Mouse (Mus musculus) heart, adult 18-20 months (tissue): Measurements from ENCODE around the gene Prr15l. TPM values are rescaled to one million over a fixed set of nuclear protein-coding genes. Genes with fewer than 3 reads are reported as not detected.
A peak's percentile ranks its signal among the peaks of the same experiment; 100 is the strongest.

Source experiments
- DNase-seq, 2 experiments: peaks; one replicate each; pipeline ENCODE4 v3.0.0; 2021 to 2022; ENCODE audit warnings: mixed read lengths in 1 of 2
- total RNA-seq, 2 experiments: library from RNA; stranded (reverse); gene quantifications; 2 replicates each; pipeline ENCODE4 v1.2.3; 2021

Gene Prr15l
- total RNA-seq, 2 experiments from 2014 or later: 0.79 to 2.2 TPM

DNA sequence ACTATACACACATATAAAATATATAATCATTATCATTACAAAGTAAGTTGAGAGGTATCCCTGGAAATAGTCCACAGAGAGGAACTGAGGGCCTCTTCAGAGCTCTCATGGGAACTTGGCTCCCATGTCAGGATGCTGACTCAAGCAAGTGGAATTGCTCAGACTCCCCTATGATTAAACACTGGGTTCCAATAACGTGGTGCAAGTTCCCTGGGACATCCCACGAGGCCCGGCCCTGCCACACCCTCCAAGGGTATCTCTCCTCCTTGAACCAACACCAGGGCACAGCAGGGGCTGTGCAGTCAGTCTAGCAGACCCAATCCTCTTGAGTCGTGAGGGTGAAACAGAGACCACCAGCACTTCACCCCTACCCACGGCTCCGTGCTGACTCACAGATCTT is 8.9 kb upstream of the Prr15l start:
- DNase-seq: no peak

DNA sequence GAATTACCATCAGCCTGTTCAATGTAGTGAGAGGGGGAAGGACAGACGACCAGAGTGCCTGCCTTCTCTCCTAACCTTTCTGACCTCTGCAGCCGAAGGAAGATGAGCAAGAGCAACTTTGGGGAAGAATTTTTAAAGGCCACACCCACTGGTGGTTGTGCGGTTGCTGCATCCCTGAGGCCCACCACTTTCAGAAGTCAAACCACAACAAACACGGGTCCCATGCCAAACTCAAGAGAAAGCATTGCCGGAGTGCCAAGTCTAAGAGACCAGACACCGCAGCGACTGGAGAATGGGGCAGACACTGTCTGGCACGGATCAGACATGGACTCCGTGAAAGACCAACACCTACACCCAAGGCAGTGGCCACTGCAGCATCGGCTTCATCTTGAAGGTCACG is 3.0 kb upstream of the Prr15l start:
- no peak for DNase-seq

DNA sequence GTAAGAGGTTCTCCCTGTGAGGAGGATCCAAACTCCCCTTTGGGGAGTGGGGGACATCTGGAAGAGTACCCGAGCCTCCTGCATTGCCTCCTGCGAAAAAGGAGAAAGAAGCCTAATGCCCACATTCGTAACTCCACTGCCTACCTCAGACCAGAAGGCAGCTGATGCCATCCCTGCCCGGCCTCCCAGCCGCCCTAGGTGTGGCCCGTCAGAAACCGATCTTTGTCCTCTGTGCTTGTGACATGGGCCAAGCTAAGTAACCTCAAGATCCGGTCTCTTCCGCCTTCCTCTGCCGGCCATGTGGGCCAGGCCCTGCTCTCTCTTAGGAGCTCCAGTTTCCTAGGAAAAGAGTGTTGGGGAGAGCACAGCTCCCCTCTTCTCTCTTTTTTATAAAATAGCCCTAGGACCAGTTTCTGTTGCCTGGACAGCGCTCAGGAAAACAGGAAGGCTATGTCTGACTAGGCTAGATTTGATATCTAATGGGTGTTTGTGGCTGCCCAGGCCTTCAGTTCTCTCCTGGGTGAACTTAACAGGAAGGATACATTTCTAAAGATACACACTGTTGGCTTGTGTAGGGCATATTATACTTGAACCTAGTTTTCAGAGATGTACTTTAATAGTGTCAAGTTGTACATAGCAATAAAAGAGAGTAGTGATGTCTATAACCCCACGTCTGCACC is 2.3 kb upstream of the Prr15l start:
- DNase-seq: no peak

DNA sequence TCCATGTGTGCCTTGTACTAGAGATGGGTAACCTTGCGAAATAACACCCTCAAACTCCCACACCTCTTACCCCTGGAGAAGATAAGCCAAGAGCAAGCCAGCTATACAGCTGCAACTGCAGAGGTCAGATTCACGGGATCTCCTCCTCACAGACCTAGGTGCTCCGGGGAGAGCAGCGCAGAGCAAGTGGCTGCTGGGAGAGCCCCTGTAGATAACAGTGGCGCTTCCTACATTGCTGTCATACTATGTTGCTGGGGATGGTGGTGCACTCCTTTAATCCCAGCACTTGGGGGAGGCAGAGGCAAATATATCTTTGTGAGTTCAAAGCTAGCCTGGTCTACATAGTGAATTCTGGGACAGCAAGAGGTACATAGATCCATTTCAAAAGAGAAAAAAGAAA is 1.3 kb upstream of the Prr15l start:
- DNase-seq: no peak

DNA sequence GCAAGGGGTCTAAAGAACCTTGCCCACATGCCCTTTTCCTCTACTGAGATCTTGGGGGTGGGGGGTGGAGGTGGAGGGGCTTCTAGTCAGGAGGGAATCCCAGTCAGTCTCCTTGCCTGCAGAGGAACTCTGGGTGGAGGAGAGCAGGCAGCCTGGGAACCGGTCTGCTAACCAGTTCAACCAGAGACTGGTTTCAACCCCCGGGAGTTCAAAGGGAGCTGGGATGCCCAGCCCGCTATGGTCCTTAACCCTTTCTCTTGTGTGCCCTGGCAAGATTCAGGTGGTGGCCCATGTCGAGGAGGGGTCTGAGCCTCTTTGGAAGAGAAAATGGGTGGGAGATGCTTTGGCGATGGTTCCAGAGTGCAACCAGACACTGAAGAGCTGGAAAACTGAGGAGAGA is 787 bp downstream of the Prr15l start:
- no peak for DNase-seq

DNA sequence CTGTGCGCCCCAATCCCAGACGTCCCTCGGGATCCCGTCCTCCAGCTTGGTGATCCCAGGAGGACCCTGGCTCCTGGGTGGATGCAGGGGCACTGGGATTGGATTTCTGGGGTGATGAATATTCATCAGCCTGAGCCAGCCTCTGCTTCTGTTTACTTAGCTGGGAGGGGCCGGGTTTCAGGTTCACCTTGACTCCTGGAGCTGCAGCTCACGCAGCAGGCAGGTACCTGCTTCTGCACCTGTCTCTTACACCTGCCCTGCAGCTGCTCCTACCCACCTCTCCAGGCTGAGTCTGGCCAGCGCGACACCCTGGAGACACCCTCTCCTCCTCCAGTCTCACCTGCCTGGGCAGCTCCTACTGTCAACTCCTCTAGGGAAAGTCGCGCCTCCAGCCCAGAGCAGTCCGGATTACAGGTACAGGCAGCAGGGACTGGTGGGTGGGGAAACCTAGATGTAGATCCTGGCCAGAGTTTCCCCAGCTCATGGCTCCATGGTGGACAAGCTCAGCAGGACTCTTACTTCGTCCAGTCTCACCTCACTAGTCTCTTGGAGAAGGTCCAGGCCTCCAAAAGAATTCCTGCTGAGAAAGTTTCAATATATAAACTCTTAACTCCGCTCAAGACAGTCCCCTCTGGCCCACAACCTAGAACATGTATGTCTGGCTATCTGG is 1.3 kb downstream of the Prr15l start:
- DNase-seq: no peak

DNA sequence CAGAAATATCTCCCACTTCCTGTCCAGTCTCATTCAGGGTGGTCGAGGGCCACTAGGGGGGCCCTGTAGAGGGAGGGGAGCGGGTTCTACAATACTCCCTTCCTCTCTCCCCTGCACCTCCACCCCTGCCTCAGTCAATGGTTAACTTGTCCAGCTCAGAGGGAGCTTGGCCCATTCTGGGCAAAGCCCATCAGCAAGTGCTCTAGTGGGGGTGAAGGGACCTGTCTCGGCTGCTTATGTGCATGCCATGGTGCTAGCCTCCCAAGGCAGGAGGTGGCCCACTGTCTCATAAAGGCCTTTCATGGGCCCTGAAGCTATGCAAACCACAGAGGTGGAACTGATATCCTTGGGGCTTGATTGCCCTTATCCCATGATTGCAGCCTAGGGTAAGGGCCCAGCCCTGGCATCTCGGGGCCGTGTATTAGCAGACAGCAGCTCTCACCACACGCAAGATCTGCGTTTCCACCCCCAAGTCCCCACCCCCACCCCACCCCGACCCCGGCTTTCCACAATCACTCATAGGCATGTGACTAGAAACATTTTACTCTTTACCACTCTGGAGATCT is 1.9 kb downstream of the Prr15l start:
- DNase-seq: no peak

DNA sequence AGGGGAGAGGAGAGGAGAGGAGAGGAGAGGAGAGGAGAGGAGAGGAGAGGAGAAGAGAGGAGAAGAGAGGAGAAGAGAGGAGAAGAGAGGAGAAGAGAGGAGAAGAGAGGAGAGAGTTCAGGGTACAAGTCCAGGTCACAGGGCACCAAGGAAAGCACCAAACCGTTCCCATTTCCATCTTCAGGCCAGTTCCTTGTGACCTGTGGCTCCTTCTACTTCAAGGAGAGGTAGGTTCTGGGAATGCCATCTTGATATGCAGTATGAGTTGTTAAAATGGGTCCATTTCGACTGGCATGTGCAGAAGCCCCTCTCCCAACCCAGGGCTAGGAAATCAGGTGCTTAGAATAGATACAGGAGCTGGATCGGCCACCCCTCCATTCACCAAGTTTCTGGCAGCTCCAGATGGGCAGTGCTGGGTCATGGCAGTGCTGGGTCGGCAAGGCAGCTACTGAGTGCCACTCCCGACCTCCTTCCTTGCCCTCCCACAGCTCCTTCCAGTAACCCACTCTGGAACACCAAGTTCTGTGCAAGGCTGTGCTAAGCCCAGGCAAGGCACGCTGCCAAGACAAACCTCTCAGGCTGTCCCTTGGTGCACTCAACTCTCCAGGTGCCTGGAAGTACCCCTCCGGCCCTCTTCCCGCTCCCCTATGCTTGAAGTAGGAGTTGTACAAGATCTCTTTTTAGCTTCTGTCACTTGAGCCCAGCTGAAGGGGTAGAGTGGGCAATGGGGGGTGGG is 3.6 kb downstream of the Prr15l start:
- peak in 1 of 2 experiments; percentile 45 for DNase-seq

DNA sequence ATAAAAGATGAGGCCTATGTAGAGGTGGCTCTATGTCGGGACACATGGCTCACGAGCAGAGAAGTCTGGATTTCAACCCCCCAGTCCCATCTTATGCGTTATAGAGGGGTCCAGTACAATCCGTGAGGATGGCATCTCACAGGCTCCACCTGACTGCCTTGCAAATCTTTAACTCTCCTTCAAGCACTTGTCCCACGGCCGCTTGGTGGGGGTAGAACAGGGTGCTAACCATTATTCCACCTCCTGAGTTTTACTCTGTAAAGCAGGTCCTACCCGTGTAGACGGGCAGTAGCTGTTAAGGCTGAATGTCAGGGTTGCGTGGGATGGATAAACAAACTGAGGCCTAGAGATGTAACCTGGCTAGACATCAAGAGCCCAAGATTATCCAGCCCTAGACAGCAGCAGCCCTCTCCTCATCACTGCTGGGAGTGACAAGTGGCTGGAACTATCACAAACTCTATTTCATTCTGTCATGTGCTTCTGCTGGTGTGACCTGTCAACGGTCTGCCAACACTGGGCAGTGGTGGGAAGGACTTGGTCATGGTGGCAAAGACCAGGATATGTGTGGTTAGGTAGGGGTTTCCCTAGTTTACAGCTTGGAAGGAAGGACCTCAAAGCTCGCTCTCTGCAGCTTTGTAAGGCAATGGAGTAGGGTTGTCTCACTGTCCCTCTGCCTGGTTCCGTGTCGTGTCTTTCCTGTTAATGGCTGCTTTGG is 5.8 kb downstream of the Prr15l start:
- no peak for DNase-seq

DNA sequence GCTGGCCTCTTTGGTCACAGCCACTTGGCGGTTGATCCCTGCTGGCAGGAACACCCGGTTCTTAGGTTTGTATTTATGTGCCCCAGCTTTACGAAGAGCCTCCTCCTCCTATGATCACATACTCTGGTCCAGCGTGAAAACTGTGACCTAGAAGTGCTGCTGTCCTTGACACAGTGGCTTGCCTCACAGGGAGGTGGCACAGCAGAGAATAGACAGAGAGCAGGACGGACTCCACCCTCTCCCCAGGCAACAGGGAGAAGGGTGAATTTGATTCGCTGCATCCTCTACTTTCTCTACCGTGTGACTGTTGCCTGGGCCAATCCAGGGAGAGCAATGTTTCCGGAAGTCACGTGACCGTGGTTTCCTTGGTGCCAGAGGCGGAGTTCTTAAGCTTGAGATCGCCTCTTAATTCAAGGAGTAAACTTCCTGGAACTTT is 7.0 kb downstream of the Prr15l start:
- DNase-seq: peak in 1 of 2 experiments; percentile 71

DNA sequence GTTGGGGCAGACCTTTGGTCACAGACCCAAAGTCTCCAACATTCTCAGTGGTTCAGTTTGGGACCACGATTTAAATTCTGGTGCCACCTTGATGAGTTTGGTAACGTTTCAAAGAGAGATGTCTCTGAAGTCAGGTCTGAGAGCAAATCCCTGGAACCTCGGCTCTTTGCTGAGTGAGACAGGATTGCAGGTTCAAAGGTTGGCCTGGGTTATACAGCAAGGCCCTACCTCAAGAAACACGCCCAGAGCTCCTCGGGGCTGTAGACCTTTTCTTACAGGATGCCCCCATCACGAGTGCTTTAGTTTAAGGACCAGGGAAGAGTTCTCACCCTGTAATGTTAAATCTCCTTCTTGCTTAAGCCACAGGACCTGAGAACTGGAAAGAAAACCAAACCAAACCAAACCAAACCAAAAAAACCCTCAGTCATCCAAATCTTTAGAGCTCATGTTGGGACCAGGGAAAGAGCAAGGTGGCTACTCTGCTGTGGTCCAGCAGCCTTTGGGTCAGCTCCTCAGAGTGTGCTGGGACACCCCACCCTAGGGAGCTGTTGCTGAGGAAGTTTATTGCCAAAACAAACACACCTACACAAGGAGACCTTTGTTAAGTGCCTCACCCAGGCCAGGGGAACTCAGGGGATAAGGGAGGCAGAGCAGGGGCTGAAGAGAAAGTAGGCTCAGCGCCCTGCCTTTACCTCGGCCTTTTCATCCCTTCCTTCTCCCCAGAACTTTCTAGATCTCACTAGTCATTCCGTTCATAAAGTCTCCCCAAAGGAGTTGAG is 8.2 kb downstream of the Prr15l start:
- DNase-seq: no peak

DNA sequence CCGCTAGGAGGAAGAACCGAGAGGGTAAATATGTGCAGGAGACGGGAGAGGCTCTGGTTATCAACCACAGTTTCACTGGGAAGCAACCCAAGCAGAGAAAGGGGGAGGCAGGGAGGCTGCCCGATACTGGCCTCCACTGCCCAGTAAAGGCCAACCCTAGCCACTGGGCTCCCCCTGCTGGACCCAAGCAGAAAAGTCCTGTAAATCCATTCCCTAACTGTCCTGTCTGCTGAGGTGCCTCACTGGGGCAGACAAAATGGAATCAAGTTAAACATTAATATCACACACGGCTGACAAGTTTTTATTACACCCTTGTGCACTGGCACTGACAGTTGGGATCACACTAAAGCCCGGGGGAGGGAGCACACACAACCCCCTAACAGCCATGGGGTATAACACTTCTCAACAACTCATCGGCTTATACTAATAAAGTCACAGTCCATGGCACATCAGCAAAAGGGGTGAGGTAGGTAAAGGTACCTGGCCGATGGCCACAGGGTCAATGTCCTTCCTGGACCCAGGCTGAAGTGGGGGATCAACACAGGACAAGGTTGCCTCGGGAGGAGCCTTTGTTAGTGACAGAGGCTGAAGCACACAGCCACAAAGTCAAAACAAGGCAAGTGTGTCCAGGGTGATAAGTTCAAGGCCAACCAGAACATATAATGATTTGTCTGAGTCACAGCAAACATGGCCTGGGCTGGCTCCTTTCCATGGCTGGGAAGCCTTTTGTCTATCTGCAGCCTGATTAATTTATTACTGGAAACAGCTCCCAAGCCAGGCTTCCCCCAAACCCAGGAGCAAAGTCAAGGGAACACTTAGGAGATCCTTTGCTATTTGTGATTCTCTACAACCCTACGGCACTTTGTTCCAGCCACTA is 9.9 kb downstream of the Prr15l start:
- DNase-seq: peak; percentile 66 to 71

DNA sequence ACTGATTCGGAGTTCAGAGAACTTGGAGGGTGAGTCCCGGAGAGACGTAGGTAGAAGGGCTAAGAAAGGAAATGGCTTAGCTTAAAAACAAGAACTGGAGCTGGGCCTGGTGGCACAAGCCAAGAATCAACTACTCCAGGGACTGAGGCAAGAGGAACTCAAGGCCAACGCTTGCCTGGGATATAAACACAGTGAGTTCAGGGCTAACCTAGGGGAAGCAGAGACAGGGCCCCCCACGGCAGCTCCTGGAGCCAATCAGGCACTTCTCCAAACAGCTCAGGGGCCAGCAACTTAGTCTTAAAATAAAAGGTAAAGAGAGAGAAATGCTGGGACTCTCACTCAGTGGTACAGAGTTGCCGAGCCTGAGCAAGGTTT is 10.5 kb downstream of the Prr15l start:
- DNase-seq: no peak

DNA sequence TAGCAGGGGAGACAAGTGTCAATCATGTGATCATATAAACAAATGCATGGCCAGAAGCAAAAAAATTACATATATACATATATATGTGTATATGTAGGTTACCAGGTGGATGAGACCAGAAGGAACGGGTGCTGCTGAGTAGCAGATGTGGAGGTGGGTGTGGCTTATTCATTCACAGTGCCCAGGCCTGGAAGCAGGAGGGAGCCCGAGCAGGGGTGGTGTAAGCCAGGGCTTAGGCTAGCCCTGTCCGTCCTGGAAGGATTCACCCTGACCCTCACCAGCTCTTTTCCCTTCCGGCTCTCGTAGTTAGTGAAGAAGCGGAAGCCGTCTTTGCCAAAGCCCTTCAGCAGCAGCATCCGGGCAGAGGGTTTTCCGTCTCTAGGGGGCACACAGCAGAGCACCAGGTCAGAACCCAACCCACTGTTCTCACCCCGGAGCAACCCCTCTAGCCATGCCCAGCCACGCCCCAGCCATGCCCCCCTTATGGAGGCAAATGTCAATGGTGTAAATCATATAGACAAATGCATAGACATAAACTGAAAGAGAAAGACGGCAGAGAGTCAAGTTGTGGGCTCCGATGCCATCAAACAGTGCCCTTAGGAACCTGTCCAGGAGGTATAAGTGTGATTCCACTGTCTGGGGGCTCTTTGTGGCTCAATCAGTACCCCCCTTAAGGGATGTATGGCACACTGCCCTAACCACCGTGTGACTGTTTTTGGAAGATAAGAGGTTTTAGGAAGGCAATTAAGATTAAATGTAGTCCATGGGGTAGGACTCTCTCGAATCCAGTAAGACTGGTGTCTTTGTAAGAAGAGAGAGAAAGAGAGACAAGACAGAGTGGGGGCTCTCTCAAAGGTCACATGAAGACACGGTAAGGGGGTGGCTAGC is 12.9 kb downstream of the Prr15l start:
- no peak for DNase-seq

DNA sequence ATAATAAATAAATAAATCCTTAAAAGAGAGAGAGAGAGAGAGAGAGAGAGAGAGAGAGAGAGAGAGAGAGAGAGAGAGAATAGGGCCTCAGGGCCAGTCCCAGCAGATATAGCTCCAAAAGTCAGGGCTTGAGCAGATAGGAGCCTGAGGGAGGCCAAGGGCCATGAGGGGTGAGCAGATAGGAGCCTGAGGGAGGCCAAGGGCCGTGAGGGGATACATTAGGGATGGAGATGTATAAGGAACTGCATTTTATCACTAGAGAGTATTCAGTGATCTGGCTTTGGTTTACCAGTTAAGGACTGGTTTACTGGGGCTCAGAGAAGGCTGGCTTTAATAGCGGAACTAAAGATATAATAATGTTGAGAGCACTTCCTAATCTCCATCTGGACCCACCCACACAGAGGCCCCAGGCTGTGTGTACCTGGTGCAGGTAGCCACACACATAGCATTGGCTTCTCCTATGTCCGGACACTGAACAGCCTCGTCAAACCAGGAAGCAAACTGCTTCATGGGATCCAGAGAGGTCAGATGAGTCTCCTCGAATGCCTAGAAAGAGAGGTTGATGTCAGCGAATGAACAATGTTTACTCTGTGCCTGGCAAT is 14.2 kb downstream of the Prr15l start:
- no peak for DNase-seq

DNA sequence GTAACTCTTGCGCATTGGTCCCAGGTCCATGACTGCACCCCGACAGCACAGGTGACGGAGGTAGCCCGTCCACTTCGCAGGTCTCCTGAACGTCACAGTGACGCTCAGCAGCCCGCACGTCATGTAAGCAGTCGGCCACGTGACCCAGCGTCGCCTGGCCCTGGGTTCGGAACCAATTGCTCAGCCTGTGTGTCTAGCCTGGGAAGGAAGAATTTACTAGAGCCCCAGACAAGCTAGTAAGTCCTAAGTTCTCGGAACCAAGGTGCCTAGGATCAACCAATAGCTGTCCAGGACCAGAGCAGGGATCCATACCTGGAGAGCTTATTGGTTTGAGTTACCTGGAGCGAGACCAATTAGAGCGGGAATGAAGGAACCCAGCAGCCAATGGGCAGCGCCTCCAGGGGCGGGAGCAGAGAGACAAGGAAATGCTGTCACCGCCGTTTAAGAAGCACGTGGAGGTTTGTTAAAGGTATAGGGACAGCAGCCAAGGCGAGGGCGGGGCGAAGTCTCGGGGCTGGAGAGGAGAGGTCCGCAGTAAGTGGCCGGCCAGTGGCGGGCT is 15.9 kb downstream of the Prr15l start, which contains the start of gene Pnpo:
TSS of gene Pnpo (minus strand) at position 241 of the 559 bp plus-strand sequence.
- DNase-seq: peak; percentile 95 to 97

DNA sequence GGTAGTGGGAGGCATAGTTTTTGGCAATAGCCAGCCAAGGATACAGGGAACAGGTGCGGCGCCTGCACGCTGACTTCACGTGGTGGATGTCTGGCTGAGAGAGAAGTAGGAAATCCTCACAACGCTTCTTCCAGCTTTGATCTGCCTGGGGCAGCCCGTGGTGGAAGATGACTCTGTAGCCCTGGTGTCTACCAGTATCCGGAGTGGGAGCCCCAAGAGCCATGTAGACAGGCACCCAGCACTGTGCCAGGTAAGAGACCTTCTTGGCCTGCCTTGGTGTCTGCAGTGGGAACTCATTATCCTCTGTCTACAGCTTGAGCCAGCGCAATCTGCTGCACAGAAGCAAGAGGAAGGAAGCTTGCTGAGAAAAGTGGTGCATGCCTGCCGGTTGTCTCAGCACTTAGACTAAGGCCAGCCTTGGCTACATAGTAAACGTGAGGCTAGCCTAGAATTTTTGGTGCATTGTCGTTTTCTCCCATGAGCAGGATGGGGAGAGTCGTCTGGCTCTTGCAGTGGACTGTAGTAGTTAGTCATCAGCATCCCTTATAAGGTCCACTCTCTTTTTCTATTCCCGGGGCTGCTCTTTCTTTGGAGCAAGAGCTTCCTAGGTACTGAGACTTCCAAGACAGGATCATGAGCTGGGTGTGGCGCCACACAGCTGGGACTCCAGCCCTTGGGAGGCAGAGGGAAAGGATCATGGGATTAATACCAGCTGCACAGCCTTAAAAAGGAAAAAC is 17.1 kb downstream of the Prr15l start:
- no peak for DNase-seq

DNA sequence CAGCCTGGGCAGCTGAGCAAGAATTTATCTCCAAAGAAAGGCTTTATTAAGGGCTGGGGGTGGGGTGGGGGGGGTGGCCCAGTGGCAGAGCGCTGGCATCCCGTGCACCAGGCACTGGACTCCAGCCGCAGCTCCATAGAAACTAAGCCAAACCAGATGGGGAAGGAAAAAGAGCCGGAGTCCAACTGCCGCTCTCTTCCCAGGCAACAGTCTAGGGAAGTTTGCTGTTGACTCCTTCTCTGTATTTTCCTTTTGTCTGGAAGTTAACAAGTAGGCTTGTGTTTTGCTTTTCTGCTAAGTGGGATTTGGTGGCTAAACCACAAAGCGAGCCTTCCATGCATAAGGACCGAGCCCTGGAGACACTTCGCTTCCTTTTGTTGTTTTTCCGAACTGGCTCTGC is 18.6 kb downstream of the Prr15l start:
- no peak for DNase-seq
